Mouse (Mus musculus) cerebellum, adult 9-11 months (tissue): ENCODE measurements at regions not wholly inside any gene's neighbourhood (a gene's known extent, or its start where the extent isn't known, plus 50 kb on each side); places are given as distances from the start of the nearest gene placed in this dataset.

Source experiments
- DNase-seq: peaks from one replicate; pipeline ENCODE4 v3.0.0; 2022

DNA sequence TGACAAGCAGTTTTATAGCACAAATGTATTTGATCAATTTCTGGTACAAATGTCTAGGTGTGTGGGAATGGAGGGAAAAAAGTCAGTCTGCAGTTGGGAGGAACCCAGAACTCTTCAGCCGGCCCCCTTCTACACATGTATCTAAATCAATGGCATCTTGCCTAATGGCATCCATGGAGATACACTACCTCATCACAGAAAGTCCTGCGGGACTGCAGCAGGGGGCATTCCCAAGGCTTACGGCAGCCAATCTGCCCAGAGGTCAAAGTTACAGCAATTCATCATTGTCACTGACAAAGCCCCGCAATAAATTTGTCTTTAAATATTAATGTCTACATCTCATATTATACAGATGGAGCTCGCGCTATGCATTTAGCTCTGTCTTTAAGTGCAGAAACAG, 135.7 kb upstream of the Arhgap5 start:
- no peak for DNase-seq

- DNase-seq: no peak
Measured at GRCm38 (mm10) chr12:52368466-52368865, 135.3 kb upstream of the Arhgap5 start.

DNA sequence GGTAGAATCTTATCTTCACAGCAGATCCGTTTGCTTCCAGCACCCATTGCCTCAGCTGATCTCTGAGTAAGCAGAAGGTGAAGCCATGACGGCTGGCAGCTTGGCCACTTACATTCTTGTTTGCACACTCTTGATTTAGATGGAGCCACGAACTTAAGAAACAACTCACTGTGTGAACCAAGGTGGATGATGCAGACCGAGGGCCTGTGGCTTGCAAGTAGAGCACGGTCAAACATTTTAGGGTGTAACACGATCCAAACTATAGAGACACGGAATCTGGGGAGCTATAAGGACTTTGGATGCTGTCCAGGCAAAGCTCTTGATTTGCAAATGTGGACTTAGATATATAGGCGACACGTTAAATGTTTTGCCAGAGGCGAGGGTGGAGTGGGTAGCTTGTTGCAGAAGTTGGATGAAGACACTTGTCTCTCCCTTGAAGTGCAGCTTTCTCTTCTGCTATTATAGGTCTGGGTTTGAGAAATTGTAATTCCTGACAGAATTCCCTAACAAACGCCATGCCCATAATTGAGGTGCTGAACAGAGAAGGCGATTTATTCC, 133.5 kb upstream of the Arhgap5 start:
- DNase-seq: no peak

DNA sequence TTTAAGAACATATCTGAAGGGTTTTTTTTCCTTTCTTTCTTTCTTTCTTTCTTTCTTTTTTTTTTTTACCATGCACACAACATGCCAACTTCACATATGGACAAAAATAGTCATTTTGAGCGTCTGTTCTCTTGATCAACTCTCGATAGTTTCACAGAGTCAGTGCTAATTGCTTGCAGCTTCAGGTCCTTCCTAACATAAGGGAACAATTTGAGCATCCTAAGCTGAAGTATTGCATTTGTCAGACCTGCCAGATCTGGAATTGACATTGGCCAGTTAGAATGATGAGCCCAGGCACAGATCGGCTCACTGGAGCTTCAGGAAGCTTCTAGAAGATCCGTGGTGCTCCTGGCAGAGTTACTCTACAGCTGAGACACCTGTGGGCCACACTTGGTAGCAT, 128.7 kb upstream of the Arhgap5 start:
- no peak for DNase-seq

GRCm38 (mm10) chr12:52376692-52377462, 126.9 kb upstream of the Arhgap5 start:
- no peak for DNase-seq

DNA sequence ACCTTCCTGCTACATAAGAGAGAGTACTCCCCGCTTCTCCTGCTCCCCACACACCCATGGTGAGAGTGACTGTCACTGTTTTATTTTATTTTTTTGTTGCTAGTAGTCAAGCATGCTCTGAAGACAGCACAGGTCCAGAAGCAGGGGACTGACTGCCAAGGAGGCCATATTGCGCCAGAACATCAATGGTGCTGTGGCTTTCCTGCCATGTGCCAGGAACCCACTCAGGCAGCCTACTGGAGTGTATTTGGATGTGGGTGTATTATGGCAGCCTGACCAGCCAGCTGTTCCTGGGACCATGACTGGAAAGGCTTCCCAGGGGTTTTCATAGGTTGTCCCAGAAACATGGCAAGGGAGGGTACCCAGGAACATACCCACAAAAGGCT, 126.3 kb upstream of the Arhgap5 start:
- no peak for DNase-seq

- DNase-seq: no peak
Measured at GRCm38 (mm10) chr12:52379245-52379644, 124.5 kb upstream of the Arhgap5 start.

GRCm38 (mm10) chr12:52379960-52380359, 123.8 kb upstream of the Arhgap5 start:
- no peak for DNase-seq

DNA sequence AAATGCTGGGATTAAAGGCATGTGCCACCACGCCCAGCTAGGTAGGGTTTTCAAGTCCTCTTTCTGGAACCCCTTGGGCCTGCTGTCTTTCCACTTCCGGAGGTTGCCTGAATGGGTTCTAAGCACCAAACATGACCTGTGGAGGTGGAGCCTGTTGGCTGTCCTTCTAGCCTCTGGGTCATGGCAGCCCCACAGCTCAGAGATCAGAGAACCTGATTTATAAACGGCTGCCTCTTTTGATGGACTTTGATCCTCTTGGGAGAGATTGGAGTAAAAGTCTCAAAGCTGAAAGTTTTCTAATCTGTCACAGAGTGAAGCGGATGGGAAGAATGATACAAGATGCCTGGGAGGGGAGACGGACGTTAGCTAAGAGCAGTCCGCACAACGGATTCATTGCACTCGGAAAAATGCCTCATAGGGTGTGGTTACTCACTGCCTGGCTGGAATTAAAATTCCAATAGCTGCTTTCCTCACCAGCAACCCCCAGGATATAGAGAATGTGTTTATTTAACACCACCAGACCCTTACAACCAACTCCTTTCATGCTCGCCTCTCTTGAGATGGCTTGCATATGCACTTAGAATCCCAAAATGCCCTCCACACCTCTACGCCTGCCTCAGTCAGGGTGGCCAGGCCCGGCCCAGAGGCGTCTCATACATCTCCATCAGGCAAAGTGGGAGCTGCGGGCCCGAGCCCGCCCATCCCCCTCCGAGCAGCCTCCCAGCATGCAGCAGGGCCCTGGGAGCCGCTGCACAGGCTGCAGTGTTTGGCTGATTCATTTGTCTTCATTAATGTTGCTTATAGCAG, 122.4 kb upstream of the Arhgap5 start:
- no peak for DNase-seq

DNA sequence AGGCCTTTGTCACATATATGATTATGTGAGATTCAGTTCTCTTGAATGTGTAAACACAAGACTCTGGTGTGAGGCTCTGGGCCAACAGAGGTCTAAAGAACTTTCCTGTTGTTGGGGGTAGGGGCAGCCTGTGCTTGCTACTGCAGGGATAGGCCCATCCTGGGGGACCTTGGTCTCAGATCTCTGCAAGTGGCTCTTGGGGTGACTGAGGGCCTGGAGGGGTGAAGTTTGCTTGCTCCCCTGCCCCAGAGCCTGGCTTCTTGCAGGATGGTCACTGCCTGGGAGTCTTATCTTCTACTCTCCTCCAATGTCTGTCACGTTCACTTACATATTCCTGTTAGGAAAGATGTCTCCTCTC, 121.8 kb upstream of the Arhgap5 start:
- DNase-seq: no peak

DNA sequence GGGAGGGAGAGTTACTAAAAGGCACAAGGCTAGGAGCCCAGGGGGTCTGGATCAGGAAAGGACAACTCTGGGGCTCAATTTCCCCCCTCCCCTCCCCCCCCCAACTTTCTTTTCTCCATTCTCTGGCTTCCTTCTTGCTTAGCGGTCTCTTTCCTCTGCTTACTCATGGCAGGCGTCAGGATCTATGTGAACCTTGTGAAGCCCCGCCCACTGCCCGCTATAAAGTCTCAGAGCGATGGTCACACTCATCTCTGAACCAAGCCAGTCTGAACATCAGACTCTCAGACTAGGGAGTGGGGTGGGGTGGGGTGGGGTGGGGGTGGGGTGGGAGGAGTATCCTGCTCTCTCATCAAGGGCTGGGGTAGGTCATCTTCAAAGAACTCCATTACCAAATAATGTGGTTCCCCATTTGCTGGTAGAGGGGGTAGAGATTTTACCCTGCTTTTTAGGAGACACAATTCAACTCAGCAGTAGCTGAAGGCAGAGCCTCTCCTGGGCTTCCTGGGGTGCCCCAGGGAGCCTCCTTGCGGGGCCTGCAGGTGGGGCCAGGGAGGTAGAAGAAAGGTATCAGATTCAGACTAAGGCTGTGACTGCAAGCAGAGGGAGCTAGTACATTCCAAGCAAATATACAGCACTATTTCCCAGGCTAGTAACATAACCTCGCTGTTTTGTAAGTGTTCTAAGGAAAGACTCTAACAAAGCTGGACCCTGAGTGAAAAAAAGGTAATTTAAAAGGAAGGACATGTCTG, 120.8 kb upstream of the Arhgap5 start:
- DNase-seq: no peak

GRCm38 (mm10) chr12:52389552-52389951, 114.2 kb upstream of the Arhgap5 start:
- no peak for DNase-seq

- no peak for DNase-seq
Measured at GRCm38 (mm10) chr12:52390242-52390641, 113.5 kb upstream of the Arhgap5 start.

DNA sequence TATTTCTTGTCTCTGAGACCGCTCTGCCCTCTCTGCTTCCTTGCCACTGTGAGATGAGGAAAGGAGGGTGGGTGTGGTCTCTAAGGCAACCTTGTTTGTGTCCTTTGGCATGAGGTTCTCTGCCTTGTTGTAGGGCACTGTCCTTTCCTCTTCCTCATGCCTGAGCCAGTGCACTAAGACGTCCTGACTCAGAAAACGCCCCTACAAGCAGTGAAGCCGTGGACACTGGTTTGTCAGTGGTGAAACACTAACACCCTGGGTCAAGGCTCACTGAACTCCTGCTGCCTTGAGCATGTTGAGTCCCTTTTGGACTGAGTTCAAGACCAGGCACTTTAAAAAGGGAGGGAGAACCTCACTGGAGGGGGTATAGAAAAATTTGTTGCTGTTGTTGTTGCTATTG, 111.1 kb upstream of the Arhgap5 start:
- DNase-seq: no peak

DNA sequence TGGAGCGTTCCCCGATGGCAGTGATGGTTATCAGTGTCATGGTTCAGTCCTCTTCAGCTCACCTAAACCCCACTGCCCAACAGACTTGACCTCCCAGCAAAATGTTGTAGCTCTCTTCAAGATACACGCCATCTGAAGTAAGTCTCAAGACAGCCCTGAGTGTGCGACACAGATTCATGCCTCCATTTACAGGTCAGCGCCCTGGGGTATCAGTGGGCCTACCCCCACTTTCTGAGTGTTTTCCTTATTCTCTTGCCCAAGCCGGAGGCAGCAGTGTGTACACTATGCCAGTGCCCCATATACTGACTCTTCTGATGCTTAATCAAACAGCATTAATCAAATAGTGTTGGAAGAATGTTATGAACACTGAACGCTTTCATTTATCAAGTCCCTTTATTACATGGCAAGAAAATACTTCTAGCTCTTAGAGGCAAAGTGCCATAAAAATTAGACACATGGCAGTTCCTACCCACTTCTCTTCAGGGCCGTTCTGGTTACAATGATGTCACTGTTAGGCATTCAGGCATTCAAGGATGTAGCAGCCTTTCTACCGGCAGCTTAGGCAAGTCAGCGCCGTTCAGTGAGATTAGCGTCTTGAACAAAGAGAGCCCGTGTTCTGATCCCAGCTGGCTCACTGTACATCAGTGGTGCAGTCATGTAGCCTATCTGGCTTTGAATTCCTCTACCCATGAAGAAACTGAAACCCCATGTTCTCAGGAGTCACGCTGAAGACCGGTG, 109.6 kb upstream of the Arhgap5 start:
- no peak for DNase-seq

- DNase-seq: no peak
Measured at GRCm38 (mm10) chr12:52394719-52395062, 109.1 kb upstream of the Arhgap5 start.

GRCm38 (mm10) chr12:52395111-52395510, 108.7 kb upstream of the Arhgap5 start:
- no peak for DNase-seq

DNA sequence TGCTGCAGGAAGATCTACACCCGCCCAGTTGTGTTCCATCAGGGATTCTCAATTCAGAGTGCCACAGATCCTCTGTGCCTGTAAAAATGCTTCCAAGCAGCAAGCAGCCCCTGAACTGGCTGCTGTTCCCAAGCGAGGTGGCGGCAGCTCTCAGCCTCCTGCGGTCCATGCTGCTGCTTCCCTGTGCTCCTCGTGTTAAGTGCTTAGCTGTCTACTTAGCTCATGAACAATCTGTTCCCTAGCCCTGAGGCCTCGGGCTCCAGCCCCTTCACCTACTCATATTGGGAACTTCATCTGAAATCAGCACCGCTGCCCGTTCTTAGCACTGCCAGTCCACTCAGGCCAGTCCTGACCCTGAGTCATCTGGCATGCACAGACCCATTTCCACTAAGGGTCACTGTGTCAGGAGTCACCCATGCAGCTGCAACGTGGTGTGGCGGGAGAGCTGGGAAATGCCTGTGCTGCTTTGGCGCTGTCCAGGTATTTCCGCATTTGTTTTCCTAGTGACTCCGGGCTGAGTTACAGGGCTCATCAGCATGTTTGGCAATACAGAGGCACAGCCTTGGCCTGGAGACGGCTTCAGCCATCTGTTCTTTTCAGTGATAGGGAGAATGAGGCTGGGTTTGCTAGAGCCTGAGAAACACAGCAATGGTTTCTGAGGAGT, 107.5 kb upstream of the Arhgap5 start:
- peak; percentile 78 for DNase-seq

DNA sequence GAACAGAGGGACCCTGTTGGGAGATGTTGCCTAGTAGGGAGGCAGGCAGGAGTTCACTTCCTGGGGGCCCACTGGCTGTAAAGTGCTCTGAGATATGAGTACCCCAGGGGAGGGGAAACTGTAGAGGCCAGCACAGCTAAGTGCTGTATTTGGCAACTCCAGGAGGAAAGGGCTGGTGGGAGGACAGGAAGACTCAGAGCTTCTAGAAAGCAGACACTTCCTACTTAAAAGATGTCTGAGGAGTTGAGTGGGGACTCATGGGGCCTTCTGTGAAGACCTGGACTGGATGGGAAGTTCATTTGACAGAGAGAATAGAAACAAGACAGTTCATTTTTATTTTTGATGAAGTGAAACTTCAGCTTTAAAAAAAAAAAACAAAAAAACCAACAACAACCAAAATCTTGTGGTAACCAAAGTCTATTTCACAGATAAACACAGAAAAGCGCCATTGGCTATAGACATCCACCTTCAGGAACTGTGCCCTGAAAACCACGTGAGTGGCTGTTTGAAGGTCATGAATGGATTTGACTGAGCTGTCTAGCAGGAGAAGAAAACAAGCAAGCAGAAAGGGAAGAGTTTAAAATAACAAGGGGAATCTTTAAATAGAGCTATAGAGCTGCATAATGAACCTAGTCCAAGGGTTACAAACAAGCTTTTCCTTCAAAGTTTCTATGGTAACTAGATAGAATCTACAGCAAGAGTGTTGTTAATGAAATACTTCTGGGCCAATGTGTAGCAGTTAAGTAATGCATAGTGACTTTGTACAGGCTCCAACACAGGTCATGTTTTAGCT, 105.9 kb upstream of the Arhgap5 start:
- DNase-seq: no peak

DNA sequence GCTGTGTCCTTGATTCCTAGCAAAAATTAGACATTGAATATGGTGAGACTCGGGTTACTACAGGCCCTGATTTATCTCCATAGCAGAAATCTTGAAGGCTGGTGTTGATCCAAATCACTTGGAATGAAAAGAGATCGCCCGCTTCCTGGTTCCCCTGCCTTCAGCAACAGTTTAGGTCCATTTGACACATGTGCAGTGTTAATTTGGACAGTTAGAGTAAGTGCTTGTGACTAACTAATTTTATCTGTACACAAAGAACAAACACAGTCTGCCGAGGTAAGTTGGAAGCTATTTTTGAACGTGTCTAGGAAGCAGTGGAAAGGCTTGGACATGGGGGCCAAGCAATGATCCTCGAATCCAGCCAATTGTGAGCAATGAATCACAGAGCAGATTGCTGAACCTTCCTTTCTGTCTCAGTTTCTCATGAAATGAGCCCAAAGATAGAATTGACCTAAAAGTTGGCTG, 105.2 kb upstream of the Arhgap5 start:
- no peak for DNase-seq

GRCm38 (mm10) chr12:52400099-52400498, 103.7 kb upstream of the Arhgap5 start:
- DNase-seq: no peak
